Mouse (Mus musculus): Measurements from ENCODE around the gene Tmtc2.

Gene Tmtc2

GRCm38 (mm10) chr10:105504472-105504871, 69.8 kb downstream of the Tmtc2 start:
- DNase-seq (ENCODE audit: extremely low read depth, insufficient read length, low spot score): no peak

GRCm38 (mm10) chr10:105501736-105502135, 72.5 kb downstream of the Tmtc2 start:
- DNase-seq (ENCODE audit: extremely low read depth, insufficient read length, low spot score): no peak

GRCm38 (mm10) chr10:105500482-105500881, 73.8 kb downstream of the Tmtc2 start:
- no peak for DNase-seq (ENCODE audit: extremely low read depth, insufficient read length, low spot score)

GRCm38 (mm10) chr10:105495248-105495647, 79.0 kb downstream of the Tmtc2 start:
- no peak for DNase-seq (ENCODE audit: extremely low read depth, insufficient read length, low spot score)

- DNase-seq (ENCODE audit: extremely low read depth, insufficient read length, low spot score): no peak
Observed at GRCm38 (mm10) chr10:105492485-105492884, 81.8 kb downstream of the Tmtc2 start.

GRCm38 (mm10) chr10:105490748-105491147, 83.5 kb downstream of the Tmtc2 start:
- no peak for DNase-seq (ENCODE audit: extremely low read depth, insufficient read length, low spot score)

GRCm38 (mm10) chr10:105489970-105490735, 84.1 kb downstream of the Tmtc2 start:
- no peak for DNase-seq (ENCODE audit: extremely low read depth, insufficient read length, low spot score)

- no peak for DNase-seq (ENCODE audit: extremely low read depth, insufficient read length, low spot score)
Observed at GRCm38 (mm10) chr10:105486977-105487376, 87.3 kb downstream of the Tmtc2 start.

- DNase-seq (ENCODE audit: extremely low read depth, insufficient read length, low spot score): no peak
Observed at GRCm38 (mm10) chr10:105484355-105485094, 89.7 kb downstream of the Tmtc2 start.

GRCm38 (mm10) chr10:105479771-105480170, 94.5 kb downstream of the Tmtc2 start:
- DNase-seq (ENCODE audit: extremely low read depth, insufficient read length, low spot score): no peak

GRCm38 (mm10) chr10:105477623-105478238, 96.5 kb downstream of the Tmtc2 start:
- DNase-seq (ENCODE audit: extremely low read depth, insufficient read length, low spot score): no peak

GRCm38 (mm10) chr10:105474162-105474830, 100.0 kb downstream of the Tmtc2 start:
- DNase-seq (ENCODE audit: extremely low read depth, insufficient read length, low spot score): no peak

GRCm38 (mm10) chr10:105464378-105464777, 109.9 kb downstream of the Tmtc2 start:
- no peak for DNase-seq (ENCODE audit: extremely low read depth, insufficient read length, low spot score)

GRCm38 (mm10) chr10:105453441-105453840, 120.8 kb downstream of the Tmtc2 start:
- DNase-seq (ENCODE audit: extremely low read depth, insufficient read length, low spot score): no peak

GRCm38 (mm10) chr10:105447191-105447590, 127.1 kb downstream of the Tmtc2 start:
- no peak for DNase-seq (ENCODE audit: extremely low read depth, insufficient read length, low spot score)

GRCm38 (mm10) chr10:105444309-105444708, 129.9 kb downstream of the Tmtc2 start:
- no peak for DNase-seq (ENCODE audit: extremely low read depth, insufficient read length, low spot score)

- DNase-seq (ENCODE audit: extremely low read depth, insufficient read length, low spot score): no peak
Observed at GRCm38 (mm10) chr10:105434879-105435278, 139.4 kb downstream of the Tmtc2 start.

- DNase-seq (ENCODE audit: extremely low read depth, insufficient read length, low spot score): no peak
Observed at GRCm38 (mm10) chr10:105430885-105431284, 143.4 kb downstream of the Tmtc2 start.

- no peak for DNase-seq (ENCODE audit: extremely low read depth, insufficient read length, low spot score)
Observed at GRCm38 (mm10) chr10:105430232-105430631, 144.0 kb downstream of the Tmtc2 start.

- no peak for DNase-seq (ENCODE audit: extremely low read depth, insufficient read length, low spot score)
Observed at GRCm38 (mm10) chr10:105428080-105428479, 146.2 kb downstream of the Tmtc2 start.

GRCm38 (mm10) chr10:105427625-105428024, 146.6 kb downstream of the Tmtc2 start:
- DNase-seq (ENCODE audit: extremely low read depth, insufficient read length, low spot score): no peak

Data from 3134 (cell line).